Comparison of ENCODE assay signal across 8 mouse cellular contexts in genomic region chr7:30143555-30144209, GRCm38 (mm10). TPM values are rescaled to one million over a fixed set of nuclear protein-coding genes. Genes with fewer than 3 reads are reported as not detected.
DNase-seq lines count a peak whose midpoint lies in the region; TF ChIP-seq lines count a peak whose summit lies in the region.

No protein-coding gene starts in this region.

- 2% methylated on average over 35 of the region's 35 CpGs for WGBS in cerebellum, adult 2 months

- H3K4me1 ChIP-seq in cerebellum, adult 2 months (ENCODE audit: control insufficient read depth, insufficient read depth, low read length), result no peaks in the 10 kb centered on the region

- no peak for TF ChIP-seq CTCF in cerebellum, adult 2 months (IDR thresholded peaks at IDR 0.05; ENCODE audit: borderline replicate concordance, insufficient read depth, low read depth, low read length)

- H3K27ac ChIP-seq in cerebellum, adult 2 months (ENCODE audit: insufficient read depth, low read length), result no peak overlapping the region

- peak overlapping the region; percentile 55 for H3K4me3 ChIP-seq in cerebellum, adult 2 months (replicated peaks; ENCODE audit: insufficient read depth, low read depth, low read length)

- intact Hi-C loops in heart, postnatal 36 days (cut with DNase I), result no loop called here

- 0 out of 2 replicates have a peak, but pooled peaks have one; percentile 5 for TF ChIP-seq POLR2A in cerebellum, adult 2 months (IDR thresholded peaks at IDR 0.05; ENCODE audit: borderline replicate concordance, insufficient read depth, low read length)

- no peaks in the 10 kb centered on the region for H3K27me3 ChIP-seq in cerebellum, adult 2 months (ENCODE audit: control insufficient read depth, insufficient read depth, low read length)

- DNase-seq in ES-CJ7 (ENCODE audit: low read depth, low spot score), result peak; percentile 96
- DNase-seq in cerebellum, adult 2 months, result peak; percentile 64 to 76
- peak; percentile 90 for DNase-seq in forelimb bud, embryonic 11.5 days (ENCODE audit: low read depth, low spot score)
- DNase-seq in heart, postnatal 36 days, result peak; percentile 43 to 53
- peak; percentile 62 to 65 for DNase-seq in layer of hippocampus, adult 8-10 months (ENCODE audit: low spot score in 2 of 2)
- peak; percentile 15 to 25 for DNase-seq in lung, adult 18-20 months
- DNase-seq in ovary, postnatal 10 days (ENCODE audit: low spot score), result peak; percentile 41
- peak; percentile 46 to 57 for DNase-seq in thymus, postnatal 10 days (ENCODE audit: low spot score in 2 of 2)

RNA-seq across cellular contexts. Expression of gene Zfp382, which starts 21.9 kb away (rescaled TPM):
- 7.1 and 8.3 TPM in 2 replicates for polyA plus RNA-seq in cerebellum, adult 2 months (2012; rRNA removed)
- 1 to 10 TPM; 1.8 to 2.7 TPM for total RNA-seq in heart, postnatal 36 days (2021)
- 10 to 100 TPM; 28.6 to 34.1 (median 31.2) TPM for total RNA-seq in layer of hippocampus, adult 8-10 months (2022)

RNA-seq across cellular contexts. Expression of gene Zfp146, which starts 25.9 kb away (rescaled TPM):
- polyA plus RNA-seq in cerebellum, adult 2 months (2012; rRNA removed), result 37.6 and 38.0 TPM in 2 replicates
- 10 to 100 TPM; 26.3 to 30.3 TPM for total RNA-seq in heart, postnatal 36 days (2021)
- total RNA-seq in layer of hippocampus, adult 8-10 months (2022), result 10 to 100 TPM; 49.0 to 54.7 (median 50.3) TPM

RNA-seq across cellular contexts. Expression of gene Cox7a1, which starts 40.3 kb away (rescaled TPM):
- polyA plus RNA-seq in cerebellum, adult 2 months (2012; rRNA removed), result 24.7 and 32.0 TPM in 2 replicates
- 1,000 to 10,000 TPM; 2,810 to 3,153 TPM for total RNA-seq in heart, postnatal 36 days (2021)
- 1 to 10 TPM; 4.4 to 6.9 (median 5.1) TPM for total RNA-seq in layer of hippocampus, adult 8-10 months (2022)

RNA-seq across cellular contexts. Expression of gene Zfp260, which starts 49.1 kb away (rescaled TPM):
- 46.3 and 46.6 TPM in 2 replicates for polyA plus RNA-seq in cerebellum, adult 2 months (2012; rRNA removed)
- 10 to 100 TPM; 30.9 to 35.3 TPM for total RNA-seq in heart, postnatal 36 days (2021)
- total RNA-seq in layer of hippocampus, adult 8-10 months (2022), result 10 to 100 TPM; 79.6 to 96.9 (median 89.4) TPM

RNA-seq across cellular contexts. Expression of gene Zfp566, which starts 53.4 kb away (rescaled TPM):
- 5.5 and 6.1 TPM in 2 replicates for polyA plus RNA-seq in cerebellum, adult 2 months (2012; rRNA removed)
- total RNA-seq in heart, postnatal 36 days (2021), result 1 to 10 TPM; 1.8 to 2.7 TPM
- total RNA-seq in layer of hippocampus, adult 8-10 months (2022), result 10 to 100 TPM in 1 of 4 experiments, 1 to 10 TPM in 3; 5.2 to 10.9 (median 8.0) TPM

Comparison
In these comparisons a context has a peak if more than half of its experiments do, and no peak if none do; other contexts are left out.
1. DNase-seq: peak in every context shown above with its lines; median percentile 96 in ES-CJ7; 90 in forelimb bud, embryonic 11.5 days; 70 in cerebellum, adult 2 months; 64 in layer of hippocampus, adult 8-10 months; 52 in thymus, postnatal 10 days; 48 in heart, postnatal 36 days; 41 in ovary, postnatal 10 days; 20 in lung, adult 18-20 months.
2. RNA of gene Zfp382, which starts 21.9 kb away (total RNA-seq): 28.6 to 34.1 TPM in layer of hippocampus, adult 8-10 months; 1.8 to 2.7 TPM in heart, postnatal 36 days; every median in the first group is over 4 times any median in the second.
3. RNA of gene Cox7a1, which starts 40.3 kb away (total RNA-seq): 2,810 to 3,153 TPM in heart, postnatal 36 days; 4.4 to 6.9 TPM in layer of hippocampus, adult 8-10 months; every median in the first group is over 100 times any median in the second.